Mouse (Mus musculus): ENCODE measurements around the gene Ints11. TPM values are rescaled to one million over a fixed set of nuclear protein-coding genes. Genes with fewer than 3 reads are reported as not detected.

The Ints11 gene
- polyA plus RNA-seq, 1 experiment from 2014 or later: 41.8 TPM

DNA sequence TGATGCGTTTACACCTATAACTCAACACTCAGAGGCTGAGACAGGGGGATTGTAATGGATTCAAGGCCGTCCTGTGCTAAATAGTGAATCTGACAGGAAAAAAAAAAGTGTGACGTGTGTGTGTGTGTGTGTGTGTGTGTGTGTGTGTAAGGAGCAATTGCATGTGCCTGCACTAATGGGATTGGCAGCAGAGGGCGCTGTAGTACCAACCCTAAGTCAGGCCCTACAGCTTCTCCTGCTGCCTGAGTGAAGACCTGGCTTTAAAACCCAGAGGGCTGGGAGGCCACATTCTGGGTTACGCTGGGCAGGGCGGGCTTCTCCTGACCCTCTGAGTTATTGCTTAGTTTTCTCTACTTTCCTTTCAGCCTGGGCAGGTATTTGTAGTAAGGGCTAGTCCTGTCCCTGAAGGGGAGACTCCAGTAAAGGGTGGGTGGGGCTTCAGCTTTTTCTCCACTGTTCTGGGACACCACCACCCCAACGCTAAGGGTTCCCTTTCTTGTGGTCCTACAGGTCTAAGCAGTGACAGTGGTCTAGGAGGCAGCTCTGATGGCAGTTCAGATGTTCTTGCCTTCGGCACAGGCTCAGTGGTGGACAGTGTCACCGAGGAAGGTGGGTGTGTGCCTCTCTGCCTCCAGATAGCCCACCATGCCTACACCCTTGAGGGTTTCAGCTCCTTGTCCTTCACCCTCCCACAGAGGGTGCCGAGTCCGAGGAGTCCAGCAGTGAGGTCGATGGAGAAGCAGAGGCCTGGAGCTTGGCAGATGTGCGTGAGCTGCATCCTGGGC, 35.2 kb downstream of the Ints11 start:
- peaks cover 28% of the 10 kb centered on the region for H3K36me3 ChIP-seq (ENCODE audit: control insufficient read depth, insufficient read depth)

GRCm38 (mm10) chr4:155905634-155906033, 36.3 kb downstream of the Ints11 start:
- WGBS: 84% methylated on average over 13 of the region's 13 CpGs
- Histone ChIP-seq H3K9ac (ENCODE audit: low read length) (no peak overlapping the region), H3K4me3 (ENCODE audit: low read length) (no peak overlapping the region), H3K36me3 (ENCODE audit: control insufficient read depth, insufficient read depth) (peaks cover 21% of the 10 kb centered on the region), H3K9me3 (replicated peaks; ENCODE audit: control insufficient read depth, low read length) (no peaks in the 10 kb centered on the region), H3K27ac (ENCODE audit: low read length) (no peak overlapping the region), H3K27me3 (ENCODE audit: control insufficient read depth, insufficient read depth, low read length) (no peaks in the 10 kb centered on the region), H3K4me2 (ENCODE audit: low read depth, low read length) (no peak overlapping the region), H3K4me1 (ENCODE audit: control insufficient read depth, insufficient read depth, low read length) (peaks cover 11% of the 10 kb centered on the region)
- ATAC-seq (replicated peaks; ENCODE audit: extremely low read depth, insufficient read depth, low FRiP score): no peak

More for the DNA sequence above, 35.2 kb downstream of the Ints11 start:
- ATAC-seq (replicated peaks; ENCODE audit: extremely low read depth, insufficient read depth, low FRiP score): no peak
- no peak overlapping the region for H3K4me2 ChIP-seq (ENCODE audit: low read depth, low read length)
- no peak overlapping the region for H3K9ac ChIP-seq (ENCODE audit: low read length)
- H3K4me1 ChIP-seq (ENCODE audit: control insufficient read depth, insufficient read depth, low read length): peaks cover 11% of the 10 kb centered on the region
- H3K4me3 ChIP-seq (ENCODE audit: low read length): no peak overlapping the region
- 88% methylated on average over 13 of the region's 13 CpGs for WGBS
- H3K9me3 ChIP-seq (replicated peaks; ENCODE audit: control insufficient read depth, low read length): no peaks in the 10 kb centered on the region
- no peaks in the 10 kb centered on the region for H3K27me3 ChIP-seq (ENCODE audit: control insufficient read depth, insufficient read depth, low read length)
- H3K27ac ChIP-seq (ENCODE audit: low read length): no peak overlapping the region

GRCm38 (mm10) chr4:155906125-155906524, 36.8 kb downstream of the Ints11 start:
- WGBS: 81% methylated on average over 9 of the region's 9 CpGs
- no peak overlapping the region for H3K9ac ChIP-seq (ENCODE audit: low read length)
- H3K36me3 ChIP-seq (ENCODE audit: control insufficient read depth, insufficient read depth): peaks cover 21% of the 10 kb centered on the region
- peaks cover 6% of the 10 kb centered on the region for H3K4me1 ChIP-seq (ENCODE audit: control insufficient read depth, insufficient read depth, low read length)
- H3K27me3 ChIP-seq (ENCODE audit: control insufficient read depth, insufficient read depth, low read length): no peaks in the 10 kb centered on the region
- no peak overlapping the region for H3K4me3 ChIP-seq (ENCODE audit: low read length)
- no peak for ATAC-seq (replicated peaks; ENCODE audit: extremely low read depth, insufficient read depth, low FRiP score)
- no peak overlapping the region for H3K27ac ChIP-seq (ENCODE audit: low read length)
- H3K4me2 ChIP-seq (ENCODE audit: low read depth, low read length): no peak overlapping the region
- no peaks in the 10 kb centered on the region for H3K9me3 ChIP-seq (replicated peaks; ENCODE audit: control insufficient read depth, low read length)

GRCm38 (mm10) chr4:155907003-155907402, 37.7 kb downstream of the Ints11 start:
- no peak for ATAC-seq (replicated peaks; ENCODE audit: extremely low read depth, insufficient read depth, low FRiP score)
- H3K4me2 ChIP-seq (ENCODE audit: low read depth, low read length): no peak overlapping the region
- H3K27me3 ChIP-seq (ENCODE audit: control insufficient read depth, insufficient read depth, low read length): no peaks in the 10 kb centered on the region
- no peaks in the 10 kb centered on the region for H3K9me3 ChIP-seq (replicated peaks; ENCODE audit: control insufficient read depth, low read length)
- no peak overlapping the region for H3K9ac ChIP-seq (ENCODE audit: low read length)
- no peak overlapping the region for H3K27ac ChIP-seq (ENCODE audit: low read length)
- H3K36me3 ChIP-seq (ENCODE audit: control insufficient read depth, insufficient read depth): peaks cover 19% of the 10 kb centered on the region
- H3K4me1 ChIP-seq (ENCODE audit: control insufficient read depth, insufficient read depth, low read length): no peaks in the 10 kb centered on the region
- 67% methylated on average over 11 of the region's 11 CpGs for WGBS
- H3K4me3 ChIP-seq (ENCODE audit: low read length): no peak overlapping the region

DNA sequence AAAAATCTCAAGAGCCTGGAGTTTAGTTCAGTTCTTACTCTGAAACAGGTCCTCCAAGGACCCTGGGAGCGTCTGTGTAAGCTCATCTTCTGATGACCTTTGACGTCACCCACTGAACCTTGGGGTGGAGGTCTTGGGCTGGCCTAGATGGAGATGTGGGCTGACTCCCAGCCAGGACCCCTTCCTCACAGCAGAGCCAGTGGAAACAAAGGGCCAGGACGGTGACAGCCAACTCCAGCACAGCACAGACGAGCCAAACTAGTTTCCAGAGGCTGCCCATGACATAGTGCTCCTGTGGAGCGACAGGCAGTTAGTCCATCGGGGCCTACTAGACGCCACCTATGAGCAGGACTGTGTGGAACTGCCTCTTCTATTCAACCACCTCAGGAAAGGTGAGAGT, 38.9 kb downstream of the Ints11 start:
- H3K36me3 ChIP-seq (ENCODE audit: control insufficient read depth, insufficient read depth): peaks cover 13% of the 10 kb centered on the region
- no peak for ATAC-seq (replicated peaks; ENCODE audit: extremely low read depth, insufficient read depth, low FRiP score)
- H3K4me1 ChIP-seq (ENCODE audit: control insufficient read depth, insufficient read depth, low read length): no peaks in the 10 kb centered on the region
- H3K27ac ChIP-seq (ENCODE audit: low read length): no peak overlapping the region
- no peak overlapping the region for H3K4me2 ChIP-seq (ENCODE audit: low read depth, low read length)
- WGBS: 71% methylated on average over 7 of the region's 7 CpGs
- H3K9ac ChIP-seq (ENCODE audit: low read length): no peak overlapping the region
- no peak overlapping the region for H3K4me3 ChIP-seq (ENCODE audit: low read length)
- H3K27me3 ChIP-seq (ENCODE audit: control insufficient read depth, insufficient read depth, low read length): no peaks in the 10 kb centered on the region
- no peaks in the 10 kb centered on the region for H3K9me3 ChIP-seq (replicated peaks; ENCODE audit: control insufficient read depth, low read length)

GRCm38 (mm10) chr4:155908751-155909150, 39.4 kb downstream of the Ints11 start:
- ATAC-seq (replicated peaks; ENCODE audit: extremely low read depth, insufficient read depth, low FRiP score): no peak
- no peak overlapping the region for H3K4me2 ChIP-seq (ENCODE audit: low read depth, low read length)
- H3K4me1 ChIP-seq (ENCODE audit: control insufficient read depth, insufficient read depth, low read length): no peaks in the 10 kb centered on the region
- H3K9me3 ChIP-seq (replicated peaks; ENCODE audit: control insufficient read depth, low read length): no peaks in the 10 kb centered on the region
- no peak overlapping the region for H3K27ac ChIP-seq (ENCODE audit: low read length)
- no peak overlapping the region for H3K4me3 ChIP-seq (ENCODE audit: low read length)
- H3K27me3 ChIP-seq (ENCODE audit: control insufficient read depth, insufficient read depth, low read length): no peaks in the 10 kb centered on the region
- H3K9ac ChIP-seq (ENCODE audit: low read length): no peak overlapping the region
- WGBS: 88% methylated on average over 4 of the region's 4 CpGs
- peaks cover 9% of the 10 kb centered on the region for H3K36me3 ChIP-seq (ENCODE audit: control insufficient read depth, insufficient read depth)

GRCm38 (mm10) chr4:155932031-155932430, 62.7 kb downstream of the Ints11 start:
- WGBS: 51% methylated on average over 1 of the region's 1 CpGs
- H3K9me3 ChIP-seq (replicated peaks; ENCODE audit: control insufficient read depth, low read length): no peaks in the 10 kb centered on the region
- H3K36me3 ChIP-seq (ENCODE audit: control insufficient read depth, insufficient read depth): no peaks in the 10 kb centered on the region
- 0 out of 2 replicates have a peak, but pooled peaks cover 5% of the 10 kb centered on the region for H3K27me3 ChIP-seq (ENCODE audit: control insufficient read depth, insufficient read depth, low read length)
- no peak for ATAC-seq (replicated peaks; ENCODE audit: extremely low read depth, insufficient read depth, low FRiP score)
- no peak overlapping the region for H3K9ac ChIP-seq (ENCODE audit: low read length)
- H3K4me2 ChIP-seq (ENCODE audit: low read depth, low read length): no peak overlapping the region
- no peaks in the 10 kb centered on the region for H3K4me1 ChIP-seq (ENCODE audit: control insufficient read depth, insufficient read depth, low read length)
- no peak overlapping the region for H3K4me3 ChIP-seq (ENCODE audit: low read length)
- H3K27ac ChIP-seq (ENCODE audit: low read length): no peak overlapping the region

Small RNA genes within 50 kb of the gene (microRNA-seq; reads per million reads assigned to microRNA genes)
- gene Gm22991: not detected

Other genes with a start within 250 kb of the Ints11 start
- gene Cdk11b, start 244.7 kb upstream of the Ints11 start, polyA plus RNA-seq (2015; fragmentation: Nextera tagmentation; extraction: Ambion mirVana): 38.3 and 44.8 TPM in 2 replicates
- gene Gm10563, start 224.1 kb upstream of the Ints11 start, polyA plus RNA-seq (2015; fragmentation: Nextera tagmentation; extraction: Ambion mirVana): not detected in 2 replicates
- gene Mmp23, start 216.2 kb upstream of the Ints11 start, polyA plus RNA-seq (2015; fragmentation: Nextera tagmentation; extraction: Ambion mirVana): 56.6 and 63.4 TPM in 2 replicates
- gene Mib2, start 200.3 kb upstream of the Ints11 start, polyA plus RNA-seq (2015; fragmentation: Nextera tagmentation; extraction: Ambion mirVana): 18.2 and 19.6 TPM in 2 replicates
- gene Fndc10, start 175.2 kb upstream of the Ints11 start, polyA plus RNA-seq (2015; fragmentation: Nextera tagmentation; extraction: Ambion mirVana): 1.1 and 1.4 TPM in 2 replicates
- gene Ssu72, start 164.7 kb upstream of the Ints11 start, polyA plus RNA-seq (2015; fragmentation: Nextera tagmentation; extraction: Ambion mirVana): 106 and 111 TPM in 2 replicates
- 0.54 and 0.59 TPM in 2 replicates for gene Tmem240, start 134.7 kb upstream of the Ints11 start, polyA plus RNA-seq (2015; fragmentation: Nextera tagmentation; extraction: Ambion mirVana)
- gene Atad3a, start 108.5 kb upstream of the Ints11 start, polyA plus RNA-seq (2015; fragmentation: Nextera tagmentation; extraction: Ambion mirVana): 123 TPM in 2 replicates
- gene Vwa1, start 94.8 kb upstream of the Ints11 start, polyA plus RNA-seq (2015; fragmentation: Nextera tagmentation; extraction: Ambion mirVana): 8.3 and 8.7 TPM in 2 replicates
- gene Tmem88b, start 83.7 kb upstream of the Ints11 start, polyA plus RNA-seq (2015; fragmentation: Nextera tagmentation; extraction: Ambion mirVana): 1.4 and 1.8 TPM in 2 replicates
- gene Ankrd65, start 79.1 kb upstream of the Ints11 start, polyA plus RNA-seq (2015; fragmentation: Nextera tagmentation; extraction: Ambion mirVana): 0.30 TPM in 1 of 2 replicates, not detected in the other
- 133 and 138 TPM in 2 replicates for gene Mrpl20, start 66.7 kb upstream of the Ints11 start, polyA plus RNA-seq (2015; fragmentation: Nextera tagmentation; extraction: Ambion mirVana)
- gene Ccnl2, start 57.1 kb upstream of the Ints11 start, polyA plus RNA-seq (2015; fragmentation: Nextera tagmentation; extraction: Ambion mirVana): 126 and 129 TPM in 2 replicates
- 124 and 132 TPM in 2 replicates for gene Aurkaip1, start 38.3 kb upstream of the Ints11 start, polyA plus RNA-seq (2015; fragmentation: Nextera tagmentation; extraction: Ambion mirVana)
- 77.8 and 86.8 TPM in 2 replicates for gene Mxra8, start 29.9 kb upstream of the Ints11 start, polyA plus RNA-seq (2015; fragmentation: Nextera tagmentation; extraction: Ambion mirVana)
- 3.5 TPM in 2 replicates for gene Dvl1, start 22.1 kb upstream of the Ints11 start, polyA plus RNA-seq (2015; fragmentation: Nextera tagmentation; extraction: Ambion mirVana)
- gene Tas1r3, start 6.2 kb upstream of the Ints11 start, polyA plus RNA-seq (2015; fragmentation: Nextera tagmentation; extraction: Ambion mirVana): 0.18 and 0.26 TPM in 2 replicates
- 9.3 and 9.5 TPM in 2 replicates for gene Cptp, start 106 bp upstream of the Ints11 start, polyA plus RNA-seq (2015; fragmentation: Nextera tagmentation; extraction: Ambion mirVana)
- 32.5 and 34.3 TPM in 2 replicates for gene Pusl1, start 22.2 kb downstream of the Ints11 start, polyA plus RNA-seq (2015; fragmentation: Nextera tagmentation; extraction: Ambion mirVana)
- 10.1 and 11.6 TPM in 2 replicates for gene Acap3, start 22.3 kb downstream of the Ints11 start, polyA plus RNA-seq (2015; fragmentation: Nextera tagmentation; extraction: Ambion mirVana)
- gene Ube2j2, start 74.3 kb downstream of the Ints11 start, polyA plus RNA-seq (2015; fragmentation: Nextera tagmentation; extraction: Ambion mirVana): 74.9 and 80.1 TPM in 2 replicates
- gene C1qtnf12, start 92.8 kb downstream of the Ints11 start, polyA plus RNA-seq (2015; fragmentation: Nextera tagmentation; extraction: Ambion mirVana): 23.1 and 28.9 TPM in 2 replicates
- gene B3galt6, start 123.1 kb downstream of the Ints11 start, polyA plus RNA-seq (2015; fragmentation: Nextera tagmentation; extraction: Ambion mirVana): 8.6 and 9.1 TPM in 2 replicates
- gene Sdf4, start 123.3 kb downstream of the Ints11 start, polyA plus RNA-seq (2015; fragmentation: Nextera tagmentation; extraction: Ambion mirVana): 122 and 128 TPM in 2 replicates
- gene Tnfrsf4, start 144.3 kb downstream of the Ints11 start, polyA plus RNA-seq (2015; fragmentation: Nextera tagmentation; extraction: Ambion mirVana): 0.95 and 1.5 TPM in 2 replicates
- gene Tnfrsf18, start 156.6 kb downstream of the Ints11 start, polyA plus RNA-seq (2015; fragmentation: Nextera tagmentation; extraction: Ambion mirVana): 2.3 and 2.6 TPM in 2 replicates
- gene Ttll10, start 189.9 kb downstream of the Ints11 start, polyA plus RNA-seq (2015; fragmentation: Nextera tagmentation; extraction: Ambion mirVana): 0.33 and 0.37 TPM in 2 replicates
- 17.3 and 17.4 TPM in 2 replicates for gene 9430015G10Rik, start 240.4 kb downstream of the Ints11 start, polyA plus RNA-seq (2015; fragmentation: Nextera tagmentation; extraction: Ambion mirVana)